Mouse (Mus musculus): Measurements from ENCODE around the gene Syne2. TPM values are rescaled to one million over a fixed set of nuclear protein-coding genes. Genes with fewer than 3 reads are reported as not detected.

Gene Syne2
- total RNA-seq (2023) = 21.5 TPM

DNA sequence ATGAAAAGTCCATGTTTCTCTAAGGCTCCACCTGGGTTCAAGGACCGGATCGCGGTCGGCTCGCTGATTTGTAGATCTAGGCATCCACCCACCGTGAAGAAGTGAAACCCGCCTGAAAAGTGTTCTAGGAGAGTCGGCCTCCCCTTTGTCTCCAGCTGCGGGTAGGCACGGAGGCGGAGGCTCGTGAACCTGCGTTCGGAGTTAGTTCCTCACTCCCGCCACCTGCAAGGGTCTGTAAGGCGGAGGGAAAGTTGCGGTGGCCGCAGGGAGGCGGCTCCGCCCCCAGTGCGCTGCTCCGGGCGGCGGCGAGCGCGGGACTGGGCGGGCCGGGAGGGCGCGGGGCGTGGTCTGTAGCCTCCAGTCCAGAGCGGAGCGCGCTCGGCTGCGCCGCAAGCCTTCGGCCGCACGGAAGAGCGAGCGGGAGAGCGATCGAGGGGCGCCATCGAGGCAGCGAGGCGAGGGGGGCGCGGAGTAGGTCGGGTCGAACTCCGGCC is at the start of gene Syne2:
Gene Syne2 (plus strand): TSS at position 176 of the 494 bp plus-strand sequence.

Other genes with a start within 250 kb of the Syne2 start
- gene Ppp2r5e, start 221.9 kb upstream of the Syne2 start, total RNA-seq (2023) = 65.2 TPM
- 10.7 TPM for gene Wdr89, start 148.6 kb upstream of the Syne2 start, total RNA-seq (2023)
- 38.7 TPM for gene Sgpp1, start 82.4 kb upstream of the Syne2 start, total RNA-seq (2023)